Mouse (Mus musculus) layer of hippocampus, adult 8-10 months (tissue): ENCODE measurements around the gene Il5ra. TPM values are rescaled to one million over a fixed set of nuclear protein-coding genes. Genes with fewer than 3 reads are reported as not detected.
A peak's percentile ranks its signal among the peaks of the same experiment; 100 is the strongest.

ENCODE experiments used
- DNase-seq, 2 experiments: peaks; one replicate each; pipeline ENCODE4 v3.0.0; 2022; ENCODE audit warnings: low spot score in 2 of 2
- total RNA-seq, 4 experiments: library from RNA; stranded (reverse); gene quantifications; 2 replicates each; pipeline ENCODE4 v1.2.4; 2022

Gene Il5ra
- total RNA-seq, 4 experiments from 2014 or later, result not detected

DNA sequence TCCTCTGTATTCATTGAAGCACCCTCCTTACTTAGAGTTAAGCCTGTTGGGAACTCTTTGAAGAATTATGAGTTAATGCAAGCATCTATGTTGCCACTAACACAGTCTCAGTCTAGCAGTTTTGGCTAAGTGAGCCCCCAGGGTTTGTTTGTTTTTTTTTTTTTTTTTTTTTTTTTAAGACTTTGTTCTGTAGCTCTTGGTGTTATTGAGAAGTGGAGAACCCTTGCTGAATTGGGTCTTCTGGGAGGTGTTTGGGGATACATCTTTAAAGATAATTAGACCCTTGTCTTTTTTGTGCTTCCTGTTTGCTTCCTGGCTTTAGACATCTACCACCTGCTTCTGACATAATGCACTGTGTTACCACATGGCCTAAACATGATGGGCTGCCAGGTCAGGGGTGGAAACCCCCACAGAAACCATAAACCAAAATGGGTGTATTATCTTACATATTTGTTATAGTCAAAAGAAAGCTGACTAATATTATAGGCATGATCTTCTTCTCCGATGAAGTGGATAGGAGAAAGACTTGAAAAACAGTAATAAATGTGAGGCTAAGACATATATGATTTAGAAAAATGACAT, 8.5 kb downstream of the Il5ra start:
- no peak for DNase-seq

DNA sequence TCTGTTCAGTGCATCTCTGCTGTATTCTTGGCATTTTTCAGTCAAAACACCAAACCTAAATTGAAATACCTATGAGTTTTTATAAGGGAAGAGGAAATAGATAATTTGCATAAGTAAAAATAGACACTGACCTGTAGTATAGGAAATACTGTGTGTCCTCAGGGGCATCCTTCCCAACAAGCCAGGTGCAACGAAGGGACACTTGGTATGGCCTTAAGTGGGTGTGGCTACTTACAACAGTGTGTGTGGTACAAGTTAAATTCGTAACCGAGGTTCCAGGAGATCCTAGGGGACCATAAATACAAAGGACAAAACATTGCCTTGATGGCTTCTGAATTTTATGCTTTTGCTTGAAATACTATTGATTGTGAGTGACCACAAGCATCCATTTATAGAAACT, 10.6 kb downstream of the Il5ra start:
- no peak for DNase-seq

DNA sequence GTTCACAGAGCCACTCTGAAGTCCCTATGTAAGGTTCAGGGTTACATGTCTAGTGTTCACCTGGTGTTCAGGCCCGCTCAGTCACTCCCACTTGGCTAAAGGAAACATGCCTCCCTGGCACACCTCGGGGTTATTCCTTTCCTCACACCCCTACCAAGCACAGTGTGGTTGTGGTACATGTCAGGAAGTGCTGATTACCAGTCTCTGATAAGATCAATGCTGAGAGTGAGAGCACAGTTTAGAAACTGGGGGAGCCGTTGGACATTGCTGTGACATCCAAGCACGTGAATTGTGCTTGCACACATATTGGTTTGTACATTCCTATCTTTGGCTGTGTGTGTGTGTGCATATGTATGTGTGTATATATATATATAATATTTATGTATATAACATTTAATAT, 16.3 kb downstream of the Il5ra start:
- DNase-seq, result no peak

DNA sequence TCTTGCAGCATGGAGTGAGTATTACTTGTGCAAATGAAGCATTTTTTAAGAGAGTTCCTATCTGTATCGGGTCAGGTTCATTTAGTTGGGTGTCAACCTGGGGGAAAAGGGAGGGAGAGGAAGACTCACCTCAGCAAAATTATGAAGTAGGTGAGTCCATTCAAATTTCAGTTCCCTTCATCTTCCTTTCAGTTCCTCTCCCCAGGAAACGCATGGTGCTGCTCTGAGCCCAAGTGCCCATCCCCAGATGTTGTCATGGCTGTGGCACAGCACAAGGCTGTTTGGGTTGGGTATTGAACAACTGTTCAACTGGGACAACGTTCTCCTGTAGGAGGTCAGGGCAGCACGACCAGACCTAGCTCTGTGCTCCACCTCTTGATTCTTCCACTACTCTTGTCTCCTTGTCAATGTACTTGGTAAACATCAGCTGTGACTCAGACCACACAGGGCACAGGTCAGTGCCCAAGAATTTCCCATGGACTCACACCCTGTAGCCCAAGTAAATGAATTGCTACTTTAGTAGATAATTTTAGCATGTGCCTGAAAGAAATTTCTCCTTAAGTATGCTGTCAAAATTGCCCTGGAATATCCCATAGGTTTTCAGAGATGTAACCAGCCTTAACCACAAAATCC, 19.0 kb downstream of the Il5ra start:
- DNase-seq, result no peak

DNA sequence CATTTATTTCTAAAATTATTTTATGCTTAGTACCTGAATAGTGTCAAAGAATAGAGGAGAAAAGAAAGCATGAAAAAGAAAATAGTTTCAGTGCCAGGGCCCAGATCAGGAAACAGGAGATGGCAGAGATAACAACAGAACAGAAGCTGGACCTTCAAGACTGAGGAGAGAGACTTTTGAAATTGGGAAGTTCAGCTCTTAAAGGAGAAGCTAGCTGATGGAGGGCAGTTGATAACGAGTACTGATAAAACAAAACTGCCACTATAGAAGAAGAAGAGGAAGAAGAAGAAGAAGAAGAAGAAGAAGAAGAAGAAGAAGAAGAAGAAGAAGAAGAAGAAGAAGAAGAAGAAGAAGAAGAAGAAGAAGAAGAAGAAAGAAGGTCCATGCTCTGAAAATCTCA, 21.1 kb downstream of the Il5ra start:
- no peak for DNase-seq

DNA sequence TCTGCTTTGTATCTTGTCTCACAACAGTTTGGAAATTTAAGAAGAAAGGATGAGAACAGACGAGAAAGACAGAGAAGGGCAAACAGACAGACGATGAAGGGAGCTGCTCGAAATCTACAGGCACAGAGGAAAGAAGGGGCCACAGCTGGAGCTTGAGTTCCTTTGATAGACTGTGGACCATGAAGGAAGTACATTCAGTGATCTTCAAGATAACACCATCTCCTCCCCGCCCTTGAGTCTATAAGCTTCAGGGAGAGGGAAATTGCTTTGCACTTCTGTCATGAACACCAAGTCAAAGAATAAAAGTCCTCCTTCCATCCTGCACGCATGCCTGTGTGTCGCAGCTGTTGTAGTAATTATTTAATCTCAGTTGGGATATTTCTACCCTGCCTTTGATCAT, 22.8 kb downstream of the Il5ra start:
- DNase-seq, result no peak

DNA sequence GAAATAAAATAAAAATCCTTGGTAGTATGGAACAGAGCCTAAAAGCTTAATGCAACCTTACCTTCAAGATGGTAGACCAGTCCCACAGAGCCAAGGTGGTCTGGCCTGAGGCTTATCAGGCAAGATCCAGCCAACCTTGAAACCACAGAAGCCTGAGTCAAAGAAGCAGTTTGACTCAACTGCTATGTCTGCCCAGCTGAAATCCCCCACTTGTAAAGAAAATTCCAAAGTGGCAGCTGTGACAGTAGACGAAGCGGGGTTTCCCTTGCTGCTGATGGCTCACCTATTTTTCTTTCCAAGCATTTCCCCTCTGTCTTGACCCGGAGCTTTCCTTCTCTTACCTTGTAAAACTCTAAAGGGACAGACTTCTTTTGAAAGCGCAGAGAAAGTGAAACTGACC, 23.2 kb downstream of the Il5ra start:
- no peak for DNase-seq

DNA sequence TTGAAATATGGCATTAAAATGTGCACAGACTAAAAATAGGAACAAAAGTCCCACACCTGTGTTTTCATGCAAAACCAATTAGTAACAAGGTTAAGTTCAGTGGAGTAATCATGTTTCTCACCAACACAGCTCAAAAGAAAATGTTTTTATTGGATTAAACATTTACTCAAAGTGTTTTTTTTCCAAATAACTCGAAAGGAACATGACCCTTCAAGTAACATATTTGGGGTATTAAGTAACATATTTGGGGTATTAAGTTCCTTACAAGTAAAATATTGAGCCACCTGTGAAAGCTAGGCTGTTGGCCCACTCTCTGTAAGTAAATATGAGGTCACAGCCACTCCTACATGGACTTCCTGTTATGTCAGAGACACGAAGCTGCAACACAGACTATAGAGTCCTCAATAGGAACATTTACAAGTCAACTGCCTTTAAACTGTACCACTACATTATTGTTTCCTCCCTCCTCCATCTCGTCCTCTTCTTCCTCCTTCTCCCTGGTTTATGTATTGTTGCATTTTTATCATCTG, 43.3 kb downstream of the Il5ra start:
- DNase-seq, result no peak

DNA sequence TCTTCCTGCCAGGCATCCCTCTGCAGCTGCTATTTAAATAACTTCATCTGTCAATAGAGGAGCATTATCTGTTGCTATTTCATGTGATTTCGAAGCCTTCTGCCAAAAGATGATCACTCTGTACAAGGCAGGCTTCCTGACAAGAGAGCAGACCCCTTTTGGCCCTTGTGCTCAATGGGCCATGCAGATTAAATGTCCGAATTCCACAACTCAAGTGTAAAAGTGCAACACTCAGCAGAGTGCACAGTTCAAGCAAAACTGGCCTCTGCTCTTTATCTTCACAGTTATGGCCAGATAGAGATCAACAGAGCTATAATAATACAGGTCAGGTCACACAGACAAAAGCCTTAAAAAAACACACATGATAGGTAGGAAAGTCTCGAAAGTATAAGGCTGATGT, 46.9 kb downstream of the Il5ra start:
- no peak for DNase-seq

DNA sequence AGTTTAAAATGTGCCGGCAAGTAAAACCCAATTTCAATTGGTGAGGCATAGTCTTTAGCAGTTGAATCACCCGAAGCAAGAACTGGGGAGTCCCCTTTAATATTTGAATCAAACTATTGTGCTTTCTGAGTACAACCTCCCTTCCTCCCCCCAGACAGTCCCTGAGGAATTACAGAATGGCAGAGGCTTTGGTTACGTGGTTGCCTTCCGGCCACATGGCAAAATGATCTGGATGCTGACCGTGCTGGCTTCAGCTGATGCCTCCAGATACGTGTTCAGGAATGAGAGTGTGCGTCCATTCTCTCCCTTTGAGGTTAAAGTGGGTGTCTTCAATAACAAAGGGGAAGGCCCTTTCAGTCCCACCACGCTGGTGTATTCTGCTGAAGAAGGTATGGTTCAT, 73.3 kb downstream of the Il5ra start:
- no peak for DNase-seq

DNA sequence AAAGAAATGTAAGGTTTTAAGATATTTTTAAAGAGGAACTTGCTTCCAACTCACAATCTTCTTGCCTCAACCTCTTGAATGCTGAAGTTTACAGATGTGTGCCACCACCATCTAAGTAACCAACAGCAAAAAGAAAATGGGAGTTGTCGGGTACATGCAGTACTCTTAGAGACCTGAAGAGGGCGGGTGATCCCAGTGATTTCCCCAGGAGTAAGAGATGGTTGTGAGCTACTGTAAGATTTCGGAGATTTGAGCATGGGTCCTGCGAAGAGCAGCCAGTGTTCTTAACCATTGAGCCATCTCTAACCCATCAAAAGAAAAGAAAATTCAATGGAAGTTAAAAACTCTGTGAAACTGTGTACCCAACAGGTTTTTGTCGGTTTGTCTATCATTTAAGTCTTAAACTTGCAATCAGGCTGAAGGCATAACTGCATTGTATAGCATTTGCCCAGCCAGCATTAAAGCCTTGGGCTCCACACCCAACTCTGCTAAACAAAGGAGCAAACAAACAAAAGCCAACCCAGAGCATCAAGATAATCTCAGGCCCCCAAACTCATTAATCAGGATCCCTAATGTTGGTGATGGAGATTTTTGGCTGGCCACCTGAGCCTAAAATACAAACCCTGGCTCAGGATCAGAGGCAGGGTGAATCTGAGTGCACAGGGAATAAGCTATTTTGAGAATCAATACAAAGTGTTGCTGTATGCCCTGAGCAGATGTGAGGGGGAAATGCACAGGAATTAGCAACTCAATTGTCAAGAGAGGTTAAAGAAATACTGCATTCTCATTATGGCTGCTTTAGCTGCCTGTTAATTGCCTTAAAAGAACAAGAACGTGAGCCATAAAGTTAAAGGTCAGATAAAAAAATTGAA, 84.8 kb downstream of the Il5ra start:
- peak in 1 of 2 experiments; percentile 31 for DNase-seq

Other genes starting within 250 kb of the Il5ra start
- 10 to 100 TPM; 41.4 to 60.5 (median 46.7) TPM for gene Trnt1, start 20.1 kb upstream of the Il5ra start, total RNA-seq
- gene Crbn, start 51.0 kb upstream of the Il5ra start, total RNA-seq, result 100 to 1,000 TPM in 3 of 4 experiments, 10 to 100 TPM in 1; 97.6 to 107 (median 104) TPM